Mouse (Mus musculus) neural tube, embryonic 11.5 days (tissue): ENCODE data around the gene Mpig6b. TPM values are rescaled to one million over a fixed set of nuclear protein-coding genes. Genes with fewer than 3 reads are reported as not detected.

Source experiments
- ATAC-seq: fragments of 200-750 bp; cut with Nextera tagmentation; 2 replicates; pipeline ENCODE4 v1.8.0; 2017; ENCODE audit warnings: moderate number of reproducible peaks, mild to moderate bottlenecking, moderate TSS enrichment, moderate library complexity; ENCODE audit not compliant: insufficient read depth, low FRiP score, low TSS enrichment
- DNase-seq: peaks from one replicate; pipeline ENCODE4 v3.0.0-alpha.2; 2015; ENCODE audit warnings: low spot score
- H3K27ac ChIP-seq: fragments of 300-500 bp; sonication (generic); 2 replicates; pipeline ENCODE4 v1.5.1; 2014; ENCODE audit warnings: low read depth, mild to moderate bottlenecking, low read length
- H3K27me3 ChIP-seq: fragments of 300-500 bp; sonication (generic); 2 replicates; pipeline ENCODE4 v1.6.1; 2014; ENCODE audit warnings: mild to moderate bottlenecking, low read length, mixed read lengths; ENCODE audit not compliant: control insufficient read depth, insufficient read depth
- H3K36me3 ChIP-seq: fragments of 300-500 bp; sonication (generic); 2 replicates; pipeline ENCODE4 v1.6.1; 2014; ENCODE audit warnings: mild to moderate bottlenecking, low read length, moderate library complexity, mixed read lengths; ENCODE audit not compliant: control insufficient read depth, insufficient read depth
- H3K4me1 ChIP-seq: fragments of 300-500 bp; sonication (generic); 2 replicates; pipeline ENCODE4 v1.6.1; 2014; ENCODE audit warnings: low read length, mixed read lengths; ENCODE audit not compliant: control insufficient read depth, insufficient read depth
- H3K4me2 ChIP-seq: fragments of 300-500 bp; sonication (generic); 2 replicates; pipeline ENCODE4 v1.6.1; 2014; ENCODE audit warnings: low read depth, mild to moderate bottlenecking, moderate library complexity
- H3K4me3 ChIP-seq: fragments of 300-500 bp; sonication (generic); 2 replicates; pipeline ENCODE4 v1.5.1; 2014; ENCODE audit warnings: low read depth, low read length
- H3K9ac ChIP-seq: fragments of 300-500 bp; sonication (generic); 2 replicates; pipeline ENCODE4 v1.6.1; 2014; ENCODE audit warnings: mild to moderate bottlenecking, low read length
- H3K9me3 ChIP-seq: fragments of 300-500 bp; sonication (generic); 2 replicates; pipeline ENCODE4 v1.6.1; 2016; ENCODE audit warnings: low read length; ENCODE audit not compliant: control insufficient read depth
- WGBS: fragments of 180-500 bp; shearing (Covaris S2); extraction: QIAGEN DNeasy Blood & Tissue Kit; methylation state at CpG from one replicate; pipeline ENCODE4 v1.1.7; 2014; 5-methylcytosine and 5-hydroxymethylcytosine counted together
- polyA plus RNA-seq: library from polyadenylated mRNA; unstranded; fragments of >200 nt; fragmentation: Nextera tagmentation; extraction: Ambion mirVana; gene quantifications from 2 replicates; pipeline ENCODE4 v1.2.1, GENCODE M21; 2014

Mpig6b gene
- polyA plus RNA-seq, 1 experiment from 2014 or later, result 1.5 TPM

DNA sequence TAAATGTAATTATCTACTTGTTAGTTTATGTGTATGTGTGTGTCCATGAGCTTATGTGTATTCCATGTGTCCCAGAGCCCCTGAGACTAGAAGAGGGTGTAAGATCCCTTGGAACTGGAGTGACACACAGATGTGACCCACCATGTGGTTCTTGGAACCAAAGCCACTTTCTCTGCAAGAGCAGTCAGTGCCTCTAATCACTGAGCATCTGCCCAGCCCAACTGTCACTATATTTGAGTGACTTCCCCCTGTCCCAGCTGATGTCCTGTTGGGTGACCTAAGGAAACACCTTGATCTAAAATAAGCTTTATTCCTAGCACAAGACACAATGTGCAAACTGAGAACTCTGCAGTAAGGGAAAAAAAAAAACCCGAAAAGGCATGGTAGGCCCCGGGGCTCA, 37.7 kb downstream of the Mpig6b start:
- H3K27me3 ChIP-seq, result no peaks in the 10 kb centered on the region
- H3K4me3 ChIP-seq, result no peak overlapping the region
- no peak overlapping the region for H3K27ac ChIP-seq
- ATAC-seq (no peak), DNase-seq (no peak)
- H3K9ac ChIP-seq, result no peak overlapping the region
- WGBS, result 90% methylated on average over 2 of the region's 2 CpGs
- peaks cover 2% of the 10 kb centered on the region; the same call in 1 of the 2 replicates for H3K4me1 ChIP-seq
- no peaks in the 10 kb centered on the region for H3K9me3 ChIP-seq
- H3K4me2 ChIP-seq, result no peak overlapping the region
- H3K36me3 ChIP-seq, result no peaks in the 10 kb centered on the region

GRCm38 (mm10) chr17:35027277-35028068, 38.5 kb downstream of the Mpig6b start, which contains the start of gene Sapcd1:
Gene Sapcd1, minus strand, starts transcription at chr17:35028016.
- WGBS, result 24% methylated on average over 13 of the region's 13 CpGs
- peak within 1 kb of the TSS; percentile 53 for H3K27ac ChIP-seq
- peak within 1 kb of the TSS; percentile 20; the same call in 1 of the 2 replicates for H3K4me2 ChIP-seq

DNA sequence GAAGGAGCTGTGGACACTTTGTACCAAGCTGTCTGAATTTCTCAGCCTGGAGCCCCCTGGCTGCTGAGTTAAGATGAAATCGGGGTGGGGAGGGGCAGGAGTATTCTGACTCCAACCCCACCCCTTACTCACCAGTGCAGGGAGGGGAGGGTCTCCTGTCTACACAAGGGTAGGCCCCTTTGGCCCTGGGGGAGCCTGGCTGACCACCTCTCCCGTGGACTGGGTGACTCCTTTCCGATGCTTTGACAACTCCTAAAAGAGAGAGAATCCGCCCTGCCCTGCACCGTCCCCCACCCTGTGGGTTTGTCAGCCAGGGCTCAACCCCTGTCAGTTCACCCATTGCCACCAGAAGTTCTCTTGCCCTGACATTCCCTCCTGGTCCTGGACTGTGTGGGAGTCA, 39.8 kb downstream of the Mpig6b start:
- H3K4me1 ChIP-seq, result peaks cover 2% of the 10 kb centered on the region; the same call in 1 of the 2 replicates
- WGBS, result 87% methylated on average over 5 of the region's 5 CpGs
- H3K4me2 ChIP-seq, result no peak overlapping the region
- DNase-seq (no peak), ATAC-seq (no peak)
- no peaks in the 10 kb centered on the region for H3K27me3 ChIP-seq
- no peak overlapping the region for H3K9ac ChIP-seq
- no peaks in the 10 kb centered on the region for H3K36me3 ChIP-seq
- no peak overlapping the region for H3K27ac ChIP-seq
- no peaks in the 10 kb centered on the region for H3K9me3 ChIP-seq
- no peak overlapping the region for H3K4me3 ChIP-seq

More at GRCm38 (mm10) chr17:35027277-35028068, 38.5 kb downstream of the Mpig6b start, which contains the start of gene Sapcd1:
- no peaks in the 10 kb centered on the region for H3K27me3 ChIP-seq
- peak within 1 kb of the TSS; percentile 50 for H3K9ac ChIP-seq
- peak; percentile 41 for DNase-seq
- H3K9me3 ChIP-seq, result no peaks in the 10 kb centered on the region
- H3K4me1 ChIP-seq, result peaks cover 2% of the 10 kb centered on the region; the same call in 1 of the 2 replicates
- H3K36me3 ChIP-seq, result no peaks in the 10 kb centered on the region
- no peak within 1 kb of the TSS for H3K4me3 ChIP-seq
- peak; percentile 56; the same call in 1 of the 2 replicates for ATAC-seq

GRCm38 (mm10) chr17:35024691-35025488, 41.1 kb downstream of the Mpig6b start:
- Histone ChIP-seq H3K36me3 (no peaks in the 10 kb centered on the region), H3K27ac (no peak overlapping the region), H3K9me3 (no peaks in the 10 kb centered on the region), H3K27me3 (no peaks in the 10 kb centered on the region), H3K9ac (no peak overlapping the region), H3K4me1 (peaks cover 2% of the 10 kb centered on the region; the same call in 1 of the 2 replicates), H3K4me2 (no peak overlapping the region), H3K4me3 (no peak overlapping the region)
- ATAC-seq (no peak), DNase-seq (no peak)
- WGBS, result 66% methylated on average over 6 of the region's 10 CpGs

DNA sequence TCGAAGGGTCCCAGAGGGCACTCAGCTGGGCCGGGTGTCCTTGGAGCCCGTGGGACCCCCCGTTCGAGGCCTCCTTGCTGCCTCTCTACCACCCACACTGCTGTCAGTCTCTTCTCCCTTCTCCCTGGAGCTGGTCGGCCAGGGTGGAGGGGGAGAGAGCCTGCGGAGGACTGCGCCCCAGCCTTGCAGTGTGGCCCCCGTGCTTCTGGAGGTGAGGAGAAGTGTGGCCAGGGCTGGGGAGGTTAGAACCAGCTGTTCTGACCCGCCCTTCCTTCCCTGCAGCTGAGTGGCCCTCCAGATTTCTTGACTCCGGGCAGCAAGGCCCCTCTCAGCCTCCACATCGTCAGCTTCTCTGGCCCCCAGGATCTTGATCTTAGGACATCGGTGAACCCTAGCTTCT, 41.7 kb downstream of the Mpig6b start:
- no peak overlapping the region for H3K9ac ChIP-seq

GRCm38 (mm10) chr17:35023756-35024155, 42.2 kb downstream of the Mpig6b start:
- Histone ChIP-seq H3K4me1 (0 out of 2 replicates have a peak, but pooled peaks cover 2% of the 10 kb centered on the region), H3K4me2 (no peak overlapping the region)

More for the DNA sequence above, 41.7 kb downstream of the Mpig6b start:
- Histone ChIP-seq H3K27me3 (no peaks in the 10 kb centered on the region), H3K4me3 (no peak overlapping the region), H3K4me2 (no peak overlapping the region), H3K36me3 (no peaks in the 10 kb centered on the region), H3K4me1 (0 out of 2 replicates have a peak, but pooled peaks cover 2% of the 10 kb centered on the region), H3K27ac (no peak overlapping the region), H3K9me3 (no peaks in the 10 kb centered on the region)
- DNase-seq, result no peak
- no peak for ATAC-seq
- 84% methylated on average over 13 of the region's 13 CpGs for WGBS

DNA sequence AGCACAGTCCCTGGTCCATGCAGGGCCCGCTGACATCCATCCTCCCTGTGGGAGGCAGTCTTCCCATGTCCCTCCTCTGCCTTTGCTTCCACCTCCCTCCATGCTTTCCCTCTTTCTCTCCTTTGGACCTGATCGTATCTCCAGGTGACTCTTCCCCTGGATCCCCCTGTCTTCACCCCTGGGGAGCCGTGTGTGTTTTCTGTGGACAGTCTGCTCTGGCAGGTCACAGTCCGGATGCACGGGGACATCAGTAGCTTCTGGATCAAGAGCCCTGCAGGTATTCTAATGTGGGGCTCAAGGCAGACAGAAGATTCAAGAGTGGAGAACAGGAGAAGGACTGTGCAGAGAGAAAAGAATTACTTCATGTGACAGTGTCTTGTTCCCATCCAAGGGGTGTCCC, 42.8 kb downstream of the Mpig6b start:
- Histone ChIP-seq H3K36me3 (no peaks in the 10 kb centered on the region), H3K9ac (no peak overlapping the region), H3K4me3 (no peak overlapping the region), H3K9me3 (no peaks in the 10 kb centered on the region), H3K27ac (no peak overlapping the region), H3K4me2 (no peak overlapping the region), H3K27me3 (no peaks in the 10 kb centered on the region), H3K4me1 (0 out of 2 replicates have a peak, but pooled peaks cover 2% of the 10 kb centered on the region)
- WGBS, result 84% methylated on average over 5 of the region's 5 CpGs
- DNase-seq (no peak), ATAC-seq (no peak)

More at GRCm38 (mm10) chr17:35023756-35024155, 42.2 kb downstream of the Mpig6b start:
- H3K27me3 ChIP-seq, result no peaks in the 10 kb centered on the region
- no peak for ATAC-seq
- no peak overlapping the region for H3K4me3 ChIP-seq
- DNase-seq, result no peak
- no peaks in the 10 kb centered on the region for H3K36me3 ChIP-seq
- no peaks in the 10 kb centered on the region for H3K9me3 ChIP-seq
- H3K9ac ChIP-seq, result no peak overlapping the region; the same call in 1 of the 2 replicates
- 88% methylated on average over 4 of the region's 4 CpGs for WGBS
- no peak overlapping the region for H3K27ac ChIP-seq

DNA sequence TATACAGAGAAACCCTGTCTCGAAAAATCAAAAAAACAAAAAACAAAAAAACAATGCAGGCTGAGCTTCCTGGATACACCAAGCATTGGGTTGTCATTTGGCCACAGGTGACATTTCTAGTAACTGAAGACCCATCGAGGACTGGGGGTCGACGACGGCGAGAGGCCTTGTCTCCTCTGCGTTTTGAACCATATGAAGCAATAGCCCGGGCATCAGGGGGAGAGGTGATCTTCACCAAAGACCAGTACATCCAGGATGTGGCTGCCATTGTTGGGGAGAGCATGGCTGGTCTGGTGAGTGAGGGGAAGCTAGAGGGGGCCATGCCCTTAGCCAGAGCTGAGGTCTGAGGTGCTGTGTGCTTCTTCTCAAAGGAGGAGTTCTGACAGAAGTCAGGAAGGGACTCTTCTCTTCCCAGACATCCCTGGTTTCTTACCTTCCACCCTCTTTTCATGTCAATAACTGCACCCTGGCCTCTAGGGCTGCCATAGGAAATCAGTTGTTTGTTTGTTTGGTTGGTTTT, 43.4 kb downstream of the Mpig6b start:
- no peaks in the 10 kb centered on the region for H3K27me3 ChIP-seq
- H3K4me3 ChIP-seq, result no peak overlapping the region
- DNase-seq (no peak), ATAC-seq (no peak)
- no peaks in the 10 kb centered on the region for H3K36me3 ChIP-seq
- WGBS, result 94% methylated on average over 8 of the region's 8 CpGs
- no peaks in the 10 kb centered on the region for H3K4me1 ChIP-seq
- no peak overlapping the region for H3K9ac ChIP-seq
- no peak overlapping the region for H3K27ac ChIP-seq
- H3K4me2 ChIP-seq, result no peak overlapping the region
- no peaks in the 10 kb centered on the region for H3K9me3 ChIP-seq
